Mouse (Mus musculus): ENCODE results near the gene Plau.

DNA sequence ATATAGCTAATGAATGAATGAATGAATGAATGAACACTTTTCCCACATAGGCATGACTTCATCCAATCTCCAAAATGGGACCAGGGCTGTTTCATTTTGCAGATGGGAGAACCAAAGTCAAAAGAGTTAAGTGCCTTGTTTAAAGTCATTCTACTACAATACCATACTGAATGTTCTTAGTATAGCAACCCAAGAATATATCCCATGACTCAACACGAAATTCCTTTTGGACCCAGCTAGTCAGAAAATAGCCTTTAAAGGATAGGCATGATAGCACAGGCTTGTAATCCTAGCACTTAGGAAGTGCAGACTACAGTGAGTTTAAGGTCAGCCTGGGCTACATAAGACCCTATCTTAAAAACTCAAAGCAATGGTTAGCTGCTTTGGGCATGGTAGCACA, 4.5 kb upstream of the Plau start:
- TF ChIP-seq CTCF (IDR thresholded peaks at IDR 0.05) (no peak), EP300 (IDR thresholded peaks at IDR 0.05) (no peak)
